Mouse (Mus musculus): ENCODE measurements around the gene Reep6. TPM values are rescaled to one million over a fixed set of nuclear protein-coding genes. Genes with fewer than 3 reads are reported as not detected.

The Reep6 gene
- total and polyA plus RNA-seq, 3 experiments: 1.3 to 72.8 (median 49.5) TPM

DNA sequence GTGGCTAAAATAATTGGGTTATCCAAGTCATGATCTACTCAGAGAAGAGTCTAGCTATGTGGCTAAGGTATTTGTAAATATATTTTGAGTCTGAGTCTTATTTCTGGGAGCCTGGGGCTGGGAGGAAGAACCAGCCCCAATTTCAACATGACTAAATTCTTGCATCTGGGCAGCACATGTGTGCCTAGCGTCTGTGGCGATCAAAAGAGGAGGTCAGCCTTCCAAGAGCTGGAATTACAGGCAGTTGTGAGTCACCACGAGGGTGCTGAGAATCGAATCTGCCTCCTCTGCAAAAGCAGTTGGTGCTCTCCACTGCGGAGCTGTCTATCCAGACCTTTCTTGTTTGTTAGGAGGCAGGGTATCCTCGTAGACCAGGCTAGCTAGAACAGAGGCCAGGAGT, 36.0 kb downstream of the Reep6 start:
- Histone ChIP-seq H3K4me1 (ENCODE audit: insufficient read depth, low read depth, low read length) (peaks cover 13% of the 10 kb centered on the region), H3K4me3 (ENCODE audit: low read depth, low read length) (no peak overlapping the region), H3K9me3 (replicated peaks) (peaks cover 14% of the 10 kb centered on the region), H3K36me3 (replicated peaks) (no peaks in the 10 kb centered on the region), H3K27me3 (ENCODE audit: insufficient read depth, low read length) (peaks cover 73% of the 10 kb centered on the region)
- DNase-seq (ENCODE audit: low spot score) (no peak), ATAC-seq (ENCODE audit: extremely low read depth, insufficient number of reproducible peaks, low FRiP score, poor library complexity, severe bottlenecking) (no peak)
- TF ChIP-seq GATA1 (IDR thresholded peaks at IDR 0.05; ENCODE audit: borderline replicate concordance, low read length): no peak
- no peak for TF ChIP-seq CTCF (IDR thresholded peaks at IDR 0.05; ENCODE audit: low read depth, low read length)
- TF ChIP-seq TAL1 (conservative IDR thresholded peaks at IDR 0.05; ENCODE audit: low read depth, low read length): no peak
- no peak for TF ChIP-seq GATA2 (IDR thresholded peaks at IDR 0.05; ENCODE audit: borderline replicate concordance, low read depth, low read length)
- no peak for TF ChIP-seq POLR2AphosphoS5 (IDR thresholded peaks at IDR 0.05; ENCODE audit: insufficient replicate concordance, low read depth, low read length)

DNA sequence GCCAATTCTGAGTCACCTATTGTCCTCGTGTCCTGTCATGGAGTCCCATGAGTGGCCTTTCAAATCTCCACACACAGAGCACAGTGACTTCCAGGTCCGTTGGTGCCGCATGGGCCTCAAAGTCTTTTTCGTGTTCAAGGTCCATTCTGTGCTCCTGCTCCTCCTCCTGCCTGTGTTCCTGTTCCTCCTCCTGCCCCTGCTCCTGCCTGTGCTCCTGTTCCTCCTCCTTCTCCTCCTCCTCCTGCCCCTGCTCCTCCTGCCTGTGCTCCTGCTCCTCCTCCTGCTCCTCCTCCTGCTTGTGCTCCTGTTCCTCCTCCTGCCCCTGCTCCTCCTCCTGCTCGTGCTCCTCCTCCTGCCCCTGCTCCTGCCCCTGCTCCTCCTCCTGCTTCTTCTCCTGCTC, 38.2 kb downstream of the Reep6 start:
- DNase-seq (ENCODE audit: low spot score): no peak
- H3K36me3 ChIP-seq (replicated peaks): no peaks in the 10 kb centered on the region
- no peak for ATAC-seq (ENCODE audit: extremely low read depth, insufficient number of reproducible peaks, low FRiP score, poor library complexity, severe bottlenecking)
- H3K27me3 ChIP-seq (ENCODE audit: insufficient read depth, low read length): peaks cover 67% of the 10 kb centered on the region
- H3K4me1 ChIP-seq (ENCODE audit: insufficient read depth, low read depth, low read length): peaks cover 33% of the 10 kb centered on the region
- no peak overlapping the region for H3K4me3 ChIP-seq (ENCODE audit: low read depth, low read length)
- peaks cover 7% of the 10 kb centered on the region for H3K9me3 ChIP-seq (replicated peaks)
- no peak for TF ChIP-seq CTCF (IDR thresholded peaks at IDR 0.05; ENCODE audit: low read depth, low read length)
- no peak for TF ChIP-seq POLR2AphosphoS5 (IDR thresholded peaks at IDR 0.05; ENCODE audit: insufficient replicate concordance, low read depth, low read length)
- TF ChIP-seq TAL1 (conservative IDR thresholded peaks at IDR 0.05; ENCODE audit: low read depth, low read length): no peak
- TF ChIP-seq GATA2 (IDR thresholded peaks at IDR 0.05; ENCODE audit: borderline replicate concordance, low read depth, low read length): no peak
- TF ChIP-seq GATA1 (IDR thresholded peaks at IDR 0.05; ENCODE audit: borderline replicate concordance, low read length): no peak

DNA sequence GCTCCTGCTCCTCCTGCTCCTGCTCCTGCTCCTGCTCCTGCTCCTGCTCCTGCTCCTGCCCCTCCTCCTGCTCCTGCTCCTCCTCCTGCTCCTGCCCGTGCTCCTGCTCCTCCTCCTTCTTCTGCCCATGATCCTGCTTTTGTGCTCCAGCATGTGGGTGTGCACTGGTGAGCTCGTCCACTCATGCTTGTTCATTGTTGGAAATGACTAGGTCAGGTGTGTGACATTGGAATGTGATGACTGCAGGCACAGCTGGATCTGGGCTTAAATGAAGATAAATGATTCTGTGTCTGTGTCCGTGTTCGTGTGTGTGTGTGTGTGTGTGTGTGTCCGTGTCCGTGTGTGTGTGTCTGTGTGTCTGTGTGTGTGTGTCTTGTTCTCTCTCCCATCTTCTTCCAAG, 38.6 kb downstream of the Reep6 start:
- H3K4me3 ChIP-seq (ENCODE audit: low read depth, low read length): no peak overlapping the region
- H3K4me1 ChIP-seq (ENCODE audit: insufficient read depth, low read depth, low read length): peaks cover 33% of the 10 kb centered on the region
- H3K27me3 ChIP-seq (ENCODE audit: insufficient read depth, low read length): peaks cover 68% of the 10 kb centered on the region
- no peak for TF ChIP-seq GATA2 (IDR thresholded peaks at IDR 0.05; ENCODE audit: borderline replicate concordance, low read depth, low read length)
- TF ChIP-seq POLR2AphosphoS5 (IDR thresholded peaks at IDR 0.05; ENCODE audit: insufficient replicate concordance, low read depth, low read length): no peak
- no peak for TF ChIP-seq GATA1 (IDR thresholded peaks at IDR 0.05; ENCODE audit: borderline replicate concordance, low read length)
- TF ChIP-seq CTCF (IDR thresholded peaks at IDR 0.05; ENCODE audit: low read depth, low read length): no peak
- TF ChIP-seq TAL1 (conservative IDR thresholded peaks at IDR 0.05; ENCODE audit: low read depth, low read length): no peak
- ATAC-seq (ENCODE audit: extremely low read depth, insufficient number of reproducible peaks, low FRiP score, poor library complexity, severe bottlenecking) (no peak), DNase-seq (ENCODE audit: low spot score) (no peak)
- no peaks in the 10 kb centered on the region for H3K36me3 ChIP-seq (replicated peaks)
- H3K9me3 ChIP-seq (replicated peaks): peaks cover 7% of the 10 kb centered on the region

DNA sequence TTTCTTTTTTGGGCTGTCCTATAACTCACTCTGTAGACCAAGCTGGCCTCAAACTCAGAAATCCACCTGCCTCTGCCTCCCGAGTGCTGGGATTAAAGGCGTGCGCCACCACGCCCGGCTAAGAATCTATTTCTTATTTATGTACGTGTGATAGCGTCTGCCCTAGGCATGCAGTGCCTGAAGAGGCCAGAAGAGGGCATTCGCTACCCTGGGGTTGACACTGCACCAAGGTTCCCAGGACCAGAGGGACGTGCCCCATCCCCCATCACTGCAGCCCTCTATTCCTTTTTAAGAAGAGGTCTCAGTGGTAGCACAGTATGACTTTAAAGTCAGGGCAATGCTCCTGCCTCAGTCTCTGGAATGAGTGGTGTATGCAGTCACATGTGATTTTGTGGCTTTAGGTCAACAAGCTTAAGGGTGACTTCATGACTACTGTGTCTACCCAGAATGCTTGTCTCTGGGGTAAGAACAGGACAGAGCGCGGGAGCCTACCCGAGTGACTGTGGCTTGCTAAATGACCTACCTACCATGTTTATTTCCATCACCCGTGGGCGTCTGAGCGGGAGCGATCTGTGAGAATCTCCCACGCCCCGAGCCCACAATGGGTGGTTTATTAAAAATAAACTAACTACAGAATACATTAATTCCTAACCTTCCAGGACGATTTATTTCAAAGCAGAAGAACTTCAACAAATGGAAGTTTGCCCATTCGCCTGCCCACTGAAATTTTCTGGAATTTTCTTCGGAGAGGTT, 40.4 kb downstream of the Reep6 start:
- TF ChIP-seq GATA1 (IDR thresholded peaks at IDR 0.05; ENCODE audit: borderline replicate concordance, low read length) (no peak), CTCF (IDR thresholded peaks at IDR 0.05; ENCODE audit: low read depth, low read length) (peak; percentile 6; the same call in 1 of the 2 replicates), TAL1 (conservative IDR thresholded peaks at IDR 0.05; ENCODE audit: low read depth, low read length) (no peak), POLR2AphosphoS5 (IDR thresholded peaks at IDR 0.05; ENCODE audit: insufficient replicate concordance, low read depth, low read length) (no peak)
- no peaks in the 10 kb centered on the region for H3K36me3 ChIP-seq (replicated peaks)
- DNase-seq (ENCODE audit: low spot score) (no peak), ATAC-seq (ENCODE audit: extremely low read depth, insufficient number of reproducible peaks, low FRiP score, poor library complexity, severe bottlenecking) (no peak)
- H3K4me1 ChIP-seq (ENCODE audit: insufficient read depth, low read depth, low read length): peaks cover 33% of the 10 kb centered on the region
- no peak overlapping the region for H3K4me3 ChIP-seq (ENCODE audit: low read depth, low read length)
- H3K9me3 ChIP-seq (replicated peaks): peaks cover 7% of the 10 kb centered on the region
- H3K27me3 ChIP-seq (ENCODE audit: insufficient read depth, low read length): peaks cover 53% of the 10 kb centered on the region

DNA sequence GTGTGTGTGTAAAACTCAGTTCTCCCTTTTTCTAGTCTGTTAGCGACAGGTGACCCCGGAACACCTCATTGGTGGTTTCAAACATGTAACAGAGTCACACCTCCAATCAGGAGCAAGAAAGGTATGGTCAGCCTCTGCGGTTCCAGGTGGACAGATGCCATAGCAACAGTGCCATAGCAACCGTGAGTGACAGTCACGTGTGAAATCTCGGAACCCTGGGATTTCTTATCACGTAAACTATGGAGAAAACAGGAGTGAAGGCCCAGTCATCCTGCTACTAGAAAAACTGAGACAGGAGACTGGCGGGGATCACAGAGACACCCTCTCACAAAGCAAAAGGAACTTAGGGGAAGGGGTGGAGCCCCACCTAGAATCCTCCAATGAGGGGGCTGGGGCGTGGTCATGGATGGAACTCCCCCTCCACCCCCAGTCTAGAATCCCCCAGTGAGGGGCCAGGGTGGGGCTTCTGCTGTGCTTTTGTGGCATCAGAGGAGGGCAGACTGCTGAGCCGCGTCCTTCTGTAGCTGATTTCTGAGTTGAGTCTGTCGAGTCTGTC, 41.7 kb downstream of the Reep6 start:
- no peak for TF ChIP-seq CTCF (IDR thresholded peaks at IDR 0.05; ENCODE audit: low read depth, low read length)
- no peak for TF ChIP-seq TAL1 (conservative IDR thresholded peaks at IDR 0.05; ENCODE audit: low read depth, low read length)
- TF ChIP-seq GATA1 (IDR thresholded peaks at IDR 0.05; ENCODE audit: borderline replicate concordance, low read length): no peak
- TF ChIP-seq POLR2AphosphoS5 (IDR thresholded peaks at IDR 0.05; ENCODE audit: insufficient replicate concordance, low read depth, low read length): no peak
- no peak for TF ChIP-seq GATA2 (IDR thresholded peaks at IDR 0.05; ENCODE audit: borderline replicate concordance, low read depth, low read length)
- H3K27me3 ChIP-seq (ENCODE audit: insufficient read depth, low read length): peaks cover 44% of the 10 kb centered on the region
- no peaks in the 10 kb centered on the region for H3K36me3 ChIP-seq (replicated peaks)
- ATAC-seq (ENCODE audit: extremely low read depth, insufficient number of reproducible peaks, low FRiP score, poor library complexity, severe bottlenecking) (no peak), DNase-seq (ENCODE audit: low spot score) (peak; percentile 39)
- H3K4me1 ChIP-seq (ENCODE audit: insufficient read depth, low read depth, low read length): peaks cover 33% of the 10 kb centered on the region
- no peak overlapping the region for H3K4me3 ChIP-seq (ENCODE audit: low read depth, low read length)
- H3K9me3 ChIP-seq (replicated peaks): peaks cover 7% of the 10 kb centered on the region

DNA sequence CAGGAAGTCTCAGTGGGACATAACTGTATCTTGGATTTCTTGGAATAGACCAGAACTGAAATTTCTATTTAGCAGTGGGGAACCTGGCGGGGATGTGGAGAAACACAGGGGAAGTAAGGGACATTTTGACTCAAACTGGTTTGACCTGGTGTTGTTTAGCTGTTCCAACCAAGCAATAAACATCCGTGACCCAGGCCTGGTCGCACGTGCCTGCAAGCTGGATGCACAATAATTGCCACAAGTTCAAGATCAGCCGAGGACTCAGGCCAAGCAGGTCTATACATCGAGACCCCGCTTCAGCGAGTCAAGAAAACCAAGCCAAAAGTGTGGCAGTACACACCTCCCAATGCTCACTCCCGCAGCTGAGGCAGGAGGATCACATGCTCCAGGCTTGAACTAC, 42.2 kb downstream of the Reep6 start:
- no peak for TF ChIP-seq CTCF (IDR thresholded peaks at IDR 0.05; ENCODE audit: low read depth, low read length)
- DNase-seq (ENCODE audit: low spot score): no peak
- Histone ChIP-seq H3K9me3 (replicated peaks) (peaks cover 7% of the 10 kb centered on the region), H3K4me1 (ENCODE audit: insufficient read depth, low read depth, low read length) (peaks cover 33% of the 10 kb centered on the region), H3K4me3 (ENCODE audit: low read depth, low read length) (no peak overlapping the region; the same call in 1 of the 2 replicates), H3K27me3 (ENCODE audit: insufficient read depth, low read length) (peaks cover 39% of the 10 kb centered on the region), H3K36me3 (replicated peaks) (no peaks in the 10 kb centered on the region)
- no peak for ATAC-seq (ENCODE audit: extremely low read depth, insufficient number of reproducible peaks, low FRiP score, poor library complexity, severe bottlenecking)

Data from G1E (cell line).